Mouse (Mus musculus) testis, postnatal 10 days (tissue): ENCODE measurements around the gene Il25.
"Not testable (repeated sequence)": the region's sequence is repeated elsewhere in the genome, so short reads cannot be mapped to it uniquely, and the experiment has no call there.

Source experiments
- DNase-seq: peaks from one replicate; pipeline ENCODE4 v3.0.0; 2021; ENCODE audit warnings: low spot score

The Il25 gene

GRCm38 (mm10) chr14:54953664-54954206 is 21.2 kb downstream of the Il25 start:
- DNase-seq, result no peak

DNA sequence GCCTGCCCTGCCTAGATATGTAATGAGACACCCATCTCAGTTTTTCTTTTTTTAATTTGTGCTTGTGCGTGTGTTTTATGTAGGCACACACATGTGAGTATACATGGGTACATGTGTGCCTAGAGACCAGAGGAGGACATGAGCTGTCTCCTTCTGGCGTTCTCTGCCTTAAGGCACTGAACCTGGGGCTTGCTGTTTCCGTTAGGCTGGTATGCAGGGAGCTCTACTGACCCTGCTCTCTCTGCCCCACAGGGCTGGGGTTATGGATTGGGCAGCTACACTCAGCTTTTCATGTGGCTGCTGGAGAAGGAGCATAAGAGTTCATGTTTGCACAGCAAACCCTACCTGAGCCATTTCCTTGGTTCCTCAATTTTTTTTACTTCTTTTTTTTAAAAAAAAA is 22.0 kb downstream of the Il25 start:
- no peak for DNase-seq

- DNase-seq, result no peak
Measured at GRCm38 (mm10) chr14:54955481-54955880, 23.0 kb downstream of the Il25 start.

DNA sequence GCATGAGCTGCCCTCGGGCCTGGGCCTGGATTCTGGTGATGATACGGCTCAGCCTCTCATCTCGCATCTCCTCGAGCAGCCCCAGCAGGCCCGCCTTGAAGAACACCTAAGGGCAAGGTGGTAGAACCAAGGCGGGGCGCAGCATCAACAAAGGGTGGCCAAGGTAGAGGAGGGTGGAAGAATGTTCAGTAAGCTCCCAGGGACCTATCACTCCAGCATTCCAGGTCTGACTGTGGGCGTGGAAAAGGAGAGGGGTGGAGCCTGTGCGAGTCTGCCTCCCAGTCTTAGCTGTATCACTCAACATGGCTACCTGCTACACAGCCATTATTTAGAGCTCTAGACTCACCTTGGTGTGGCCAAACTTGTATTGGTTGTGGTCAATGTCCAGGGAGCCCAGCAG is 24.0 kb downstream of the Il25 start:
- DNase-seq, result no peak

DNA sequence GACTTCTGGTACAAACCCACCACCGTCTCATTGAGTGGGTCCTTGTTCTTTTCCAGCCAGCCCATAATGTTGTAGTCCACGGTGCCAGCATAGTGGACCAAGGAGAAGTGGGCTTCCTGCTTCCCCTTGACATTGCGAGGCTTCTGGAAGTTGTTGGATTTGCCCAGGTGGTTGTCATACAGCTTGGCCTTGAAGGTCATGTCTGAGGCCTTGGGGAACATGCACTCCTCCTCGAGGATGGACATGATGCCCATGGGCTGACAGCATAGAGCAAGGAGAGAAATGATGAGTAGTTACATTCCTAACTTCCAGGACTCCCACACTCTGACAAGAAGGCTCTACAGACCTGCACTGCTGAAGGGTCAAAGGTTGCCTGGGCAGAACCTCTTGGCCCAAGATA is 26.0 kb downstream of the Il25 start:
- DNase-seq, result no peak

GRCm38 (mm10) chr14:54959197-54959596 is 26.7 kb downstream of the Il25 start:
- no peak for DNase-seq

GRCm38 (mm10) chr14:54959853-54960613 is 27.5 kb downstream of the Il25 start:
- not testable (repeated sequence) for DNase-seq

DNA sequence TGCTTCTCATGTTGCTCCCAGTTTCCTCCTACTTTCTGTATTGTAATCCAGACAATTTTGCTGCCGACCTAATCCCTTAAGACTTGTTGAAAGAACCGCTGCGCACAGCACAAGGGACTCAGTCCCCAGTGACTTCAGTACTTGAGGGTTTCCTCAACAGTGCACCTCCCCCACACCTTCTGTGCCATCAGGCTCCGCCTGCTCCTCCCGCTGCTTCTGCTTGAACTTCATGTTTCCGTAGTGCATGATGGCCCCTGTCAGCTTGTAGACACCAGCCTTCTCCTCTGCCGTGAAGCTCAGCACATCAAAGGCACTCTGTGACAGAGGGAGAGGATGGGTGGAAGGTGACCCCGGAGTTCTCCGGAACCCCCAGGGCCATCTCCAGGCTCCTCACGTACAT is 28.3 kb downstream of the Il25 start:
- DNase-seq, result no peak

DNA sequence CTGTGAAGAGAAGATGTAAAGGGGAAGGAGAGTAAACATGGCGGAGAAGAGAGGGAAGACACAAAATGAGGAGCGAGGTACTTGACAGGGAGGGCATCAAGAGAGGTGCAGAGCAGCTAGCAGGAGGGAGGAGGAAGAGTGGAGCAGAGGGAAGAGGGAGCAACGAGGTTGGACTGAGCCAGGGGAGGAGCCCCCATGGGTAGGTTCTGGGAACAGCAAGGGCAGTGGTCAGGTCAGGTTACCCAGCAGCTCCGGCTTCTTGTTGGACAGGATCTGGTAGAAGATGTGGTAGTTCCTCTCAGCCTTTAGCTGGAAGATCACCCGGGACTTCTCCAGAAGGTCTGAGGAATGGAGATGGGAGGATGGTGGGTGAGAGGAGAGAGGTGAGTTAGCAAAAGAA is 29.0 kb downstream of the Il25 start:
- no peak for DNase-seq

DNA sequence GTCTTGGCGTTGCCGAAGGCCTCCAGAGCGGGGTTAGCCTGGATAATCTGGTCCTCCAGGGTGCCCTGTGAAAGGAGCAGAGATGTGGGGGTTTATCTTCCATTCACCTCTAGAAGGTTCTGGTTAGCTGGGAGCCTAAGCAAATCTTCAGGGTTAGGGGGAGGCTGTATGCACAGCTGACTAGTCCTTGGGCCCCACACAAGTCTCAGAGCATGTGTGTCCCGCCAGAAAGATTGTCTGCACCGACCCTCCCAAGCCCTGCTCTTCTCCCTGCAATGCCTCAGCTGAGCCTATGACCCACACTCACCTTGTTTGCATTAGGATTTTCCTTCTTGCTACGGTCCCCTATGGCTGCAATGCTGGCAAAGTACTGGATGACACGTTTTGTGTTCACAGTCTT is 30.2 kb downstream of the Il25 start:
- no peak for DNase-seq

DNA sequence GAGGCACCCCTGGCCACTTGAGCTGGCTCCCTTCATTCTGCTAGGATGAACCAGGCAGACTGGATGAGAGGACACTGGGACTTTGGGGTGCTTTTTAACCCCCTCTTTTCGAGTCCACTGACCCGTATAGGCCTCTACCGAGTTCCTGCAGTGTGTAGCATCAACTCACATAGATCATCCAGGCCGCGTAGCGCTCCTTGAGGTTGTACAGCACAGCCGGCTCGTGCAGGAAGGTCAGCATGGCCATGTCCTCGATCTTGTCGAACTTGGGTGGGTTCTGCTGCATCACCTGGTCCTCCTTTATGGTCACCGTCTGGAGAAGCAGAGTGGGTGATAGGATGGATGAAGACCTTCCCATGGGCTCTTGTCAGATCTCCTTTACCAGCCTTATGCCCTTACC is 31.2 kb downstream of the Il25 start:
- DNase-seq, result no peak

DNA sequence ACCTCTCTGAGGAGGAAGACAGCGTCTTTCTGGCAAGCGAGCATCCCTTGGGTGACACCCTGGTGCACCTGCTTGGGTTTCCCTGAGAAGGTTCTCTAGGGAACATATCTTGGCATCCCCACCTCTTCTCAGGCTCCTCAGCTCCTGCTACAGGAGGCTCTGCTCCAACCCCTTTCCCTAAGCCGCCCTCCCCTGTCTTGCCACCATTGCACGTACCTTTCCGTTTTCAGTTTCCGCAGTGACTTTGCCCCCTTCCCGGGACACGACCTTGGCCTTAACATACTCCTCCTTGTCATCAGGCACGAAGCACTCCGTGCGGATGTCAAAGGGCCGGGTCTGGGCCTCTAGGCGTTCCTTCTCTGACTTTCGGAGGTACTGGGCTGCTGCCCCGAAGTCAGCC is 32.5 kb downstream of the Il25 start:
- no peak for DNase-seq

DNA sequence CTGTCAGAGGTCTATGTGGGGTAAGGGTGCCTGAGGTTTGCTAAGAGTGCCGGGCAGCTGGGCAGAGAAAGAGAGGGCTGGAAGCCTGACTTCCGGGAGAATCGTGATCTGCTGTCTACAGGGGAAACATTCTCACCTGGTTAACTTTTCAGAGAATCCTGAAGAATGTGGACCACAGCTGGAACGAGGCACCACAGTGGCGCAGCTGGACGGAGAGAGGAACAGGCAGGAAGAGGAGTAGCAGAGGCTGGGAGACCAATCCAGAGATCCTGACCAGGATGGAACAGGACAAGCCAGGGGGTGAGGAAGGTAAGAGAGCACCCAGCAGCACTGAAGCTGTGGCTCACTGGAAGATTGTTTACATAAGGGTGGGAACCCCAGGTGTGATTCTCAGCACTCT is 33.1 kb downstream of the Il25 start:
- no peak for DNase-seq

GRCm38 (mm10) chr14:54966320-54966977 is 34.0 kb downstream of the Il25 start, which contains the start of gene Myh6:
Gene Myh6 (minus strand): TSS chr14:54966927.
- DNase-seq, result no peak

- no peak for DNase-seq
Measured at GRCm38 (mm10) chr14:54967874-54968273, 35.4 kb downstream of the Il25 start.

- DNase-seq, result no peak
Measured at GRCm38 (mm10) chr14:54968344-54968743, 35.8 kb downstream of the Il25 start.

GRCm38 (mm10) chr14:54972786-54973185 is 40.3 kb downstream of the Il25 start:
- DNase-seq, result not testable (repeated sequence)

DNA sequence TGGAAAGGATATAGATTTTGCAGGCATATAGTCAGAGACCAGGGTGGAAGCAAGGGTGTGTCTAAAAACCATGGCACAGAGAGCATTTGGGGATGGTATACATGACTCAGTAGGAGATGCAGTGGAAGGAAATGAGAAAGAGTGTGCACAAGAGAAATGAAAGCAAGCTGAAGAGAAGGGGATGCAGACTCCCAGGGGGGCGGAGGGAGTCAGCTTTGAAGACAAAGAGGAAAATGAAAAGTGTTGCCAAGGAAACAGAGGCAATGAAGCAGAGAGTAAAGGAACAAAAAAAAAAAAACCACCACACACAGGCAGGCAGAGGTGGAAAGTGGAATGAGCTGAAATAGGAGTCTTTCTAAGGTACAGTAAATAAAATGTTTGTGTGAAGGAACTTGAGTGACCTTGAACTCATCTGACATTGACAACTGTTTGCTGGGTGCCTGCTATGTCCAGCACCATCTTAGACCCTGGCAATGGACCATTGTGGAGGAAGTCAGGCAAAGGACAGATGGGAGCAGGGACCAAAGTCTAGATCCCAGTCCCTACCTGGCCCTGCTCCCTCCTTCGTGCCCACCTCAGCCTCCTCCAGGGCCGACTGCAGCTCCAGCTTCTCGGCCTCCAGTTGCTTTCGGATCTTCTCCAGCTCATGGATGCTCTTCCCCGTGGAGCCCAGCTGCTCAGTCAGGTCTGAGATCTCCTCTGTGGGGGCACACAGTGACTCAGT is 41.7 kb downstream of the Il25 start:
- DNase-seq, result no peak

DNA sequence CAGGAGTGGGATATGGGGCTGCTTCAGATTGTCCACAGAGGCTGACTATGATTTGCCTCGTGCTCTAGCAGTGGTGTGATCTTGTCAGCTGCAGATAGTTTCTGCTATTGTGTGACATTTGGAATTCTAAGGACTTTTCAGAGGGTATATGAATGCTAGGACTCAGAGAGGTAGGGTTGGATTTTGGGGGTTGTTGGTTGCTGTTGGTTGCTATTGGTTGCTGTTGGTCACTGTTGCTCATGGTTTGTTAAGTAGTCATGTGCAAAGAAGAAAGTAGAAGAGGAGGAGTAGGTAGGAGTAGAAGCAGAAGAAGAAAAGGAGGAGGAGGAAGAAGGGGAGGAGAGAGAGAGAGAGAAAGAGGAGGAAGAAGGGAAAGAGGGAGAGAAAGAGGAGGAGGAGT is 44.1 kb downstream of the Il25 start, which contains the start of gene Gm17428:
Gene Gm17428, plus strand, starts transcription at position 301 of the 400 bp plus-strand sequence.
- DNase-seq, result no peak

- DNase-seq, result no peak
Measured at GRCm38 (mm10) chr14:54978664-54979063, 46.2 kb downstream of the Il25 start.

DNA sequence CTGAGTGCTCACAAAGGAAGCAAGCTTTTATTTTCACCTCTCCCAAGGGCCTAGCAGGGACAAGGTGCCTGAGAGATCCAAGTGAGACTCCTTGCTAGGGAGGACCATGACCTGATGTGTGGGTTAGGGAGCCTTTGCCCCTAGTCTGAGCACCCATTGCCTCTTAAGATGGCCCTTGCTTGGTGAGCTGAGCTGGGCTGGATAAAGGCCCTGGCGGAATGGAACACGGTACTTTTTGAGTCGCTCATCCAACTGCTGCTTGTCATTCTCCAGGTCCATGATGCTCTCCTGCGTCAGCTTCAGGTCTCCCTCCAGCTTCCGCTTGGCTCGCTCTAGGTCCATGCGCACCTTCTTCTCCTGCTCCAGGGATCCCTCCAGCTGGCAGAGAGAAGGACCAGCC is 49.4 kb downstream of the Il25 start:
- DNase-seq, result no peak
